Mouse (Mus musculus) bone marrow macrophage, adult 2 months (primary cell): ENCODE data around the gene Ifna13. TPM values are rescaled to one million over a fixed set of nuclear protein-coding genes. Genes with fewer than 3 reads are reported as not detected.

Source experiments
- H3K27ac ChIP-seq: 2 replicates; pipeline ENCODE4 v1.5.1; 2012; ENCODE audit warnings: low read depth, low read length; ENCODE audit not compliant: insufficient read depth
- H3K4me1 ChIP-seq: 2 replicates; pipeline ENCODE4 v1.6.1; 2012; ENCODE audit warnings: low read length; ENCODE audit not compliant: control insufficient read depth, insufficient read depth
- H3K4me3 ChIP-seq: 2 replicates; pipeline ENCODE4 v1.5.1; 2012; ENCODE audit warnings: mild to moderate bottlenecking, low read length, moderate library complexity; ENCODE audit not compliant: insufficient read depth
- CTCF ChIP-seq: IDR thresholded peaks from 2 replicates; pipeline ENCODE4 v1.5.1; 2012; ENCODE audit warnings: low read depth, mild to moderate bottlenecking, low read length, moderate library complexity
- POLR2A ChIP-seq: IDR thresholded peaks from 2 replicates; pipeline ENCODE4 v1.6.1; 2012; ENCODE audit warnings: mild to moderate bottlenecking, low read depth, low read length, borderline replicate concordance
- polyA plus RNA-seq: library from polyadenylated mRNA; stranded (reverse); fragments of >200 nt; gene quantifications from 2 replicates; pipeline ENCODE4 v1.2.4, GENCODE M21; 2012; ENCODE audit not compliant: missing spikeins, insufficient read depth, insufficient read length

The Ifna13 gene
- polyA plus RNA-seq, result not detected in 2 replicates

DNA sequence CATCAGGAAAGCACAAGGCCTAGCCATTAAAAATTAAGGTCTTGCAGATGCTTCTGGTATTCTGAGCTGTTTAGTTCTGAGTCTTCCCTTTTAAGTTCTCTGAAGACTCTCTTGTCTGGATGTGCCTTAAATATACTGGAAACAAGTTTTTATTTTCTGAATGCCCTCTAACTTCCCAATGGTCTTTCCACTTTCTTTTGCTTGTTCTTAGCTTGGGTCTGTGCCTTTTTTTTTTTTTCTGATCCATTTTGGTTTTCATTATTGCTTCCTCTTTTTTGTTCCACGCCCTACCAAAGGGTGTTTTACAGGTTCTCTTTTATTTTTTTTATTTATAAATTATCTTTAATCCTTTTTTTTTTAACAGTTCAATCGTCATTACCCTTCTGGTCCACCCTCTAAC is at the start of gene Ifna13:
TSS of gene Ifna13 (minus strand) at position 101 of the 400 bp plus-strand sequence.
- H3K4me1 ChIP-seq, result no peaks in the 10 kb centered on the region
- H3K4me3 ChIP-seq, result no peak within 1 kb of the TSS
- TF ChIP-seq CTCF (no peak), POLR2A (no peak)
- H3K27ac ChIP-seq, result no peak within 1 kb of the TSS

GRCm38 (mm10) chr4:88693392-88693791 is 49.1 kb upstream of the Ifna13 start:
- no peak overlapping the region for H3K4me3 ChIP-seq
- H3K4me1 ChIP-seq, result peaks cover 18% of the 10 kb centered on the region
- no peak for TF ChIP-seq POLR2A
- no peak for TF ChIP-seq CTCF
- H3K27ac ChIP-seq, result no peak overlapping the region

DNA sequence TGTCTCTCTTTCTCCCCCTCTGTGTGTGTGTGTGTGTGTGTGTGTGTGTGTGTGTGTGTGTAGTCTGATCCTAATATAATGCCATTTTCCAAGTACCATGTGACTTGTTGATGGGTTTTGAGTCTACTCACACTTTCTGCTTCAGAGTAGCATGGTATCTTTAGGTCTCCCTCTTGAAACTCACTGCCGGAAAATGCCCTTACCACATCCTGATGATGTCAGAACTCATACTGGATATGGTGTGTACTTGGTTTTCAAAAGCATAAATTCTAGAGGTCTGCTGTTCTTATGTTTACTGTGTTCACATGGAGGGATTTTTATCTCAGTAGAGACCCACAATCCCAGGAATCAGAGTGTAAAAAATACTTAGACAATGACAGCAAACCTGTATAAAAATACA is 48.3 kb upstream of the Ifna13 start:
- no peak for TF ChIP-seq POLR2A
- no peak for TF ChIP-seq CTCF
- Histone ChIP-seq H3K4me3 (no peak overlapping the region), H3K4me1 (peaks cover 11% of the 10 kb centered on the region), H3K27ac (no peak overlapping the region)

DNA sequence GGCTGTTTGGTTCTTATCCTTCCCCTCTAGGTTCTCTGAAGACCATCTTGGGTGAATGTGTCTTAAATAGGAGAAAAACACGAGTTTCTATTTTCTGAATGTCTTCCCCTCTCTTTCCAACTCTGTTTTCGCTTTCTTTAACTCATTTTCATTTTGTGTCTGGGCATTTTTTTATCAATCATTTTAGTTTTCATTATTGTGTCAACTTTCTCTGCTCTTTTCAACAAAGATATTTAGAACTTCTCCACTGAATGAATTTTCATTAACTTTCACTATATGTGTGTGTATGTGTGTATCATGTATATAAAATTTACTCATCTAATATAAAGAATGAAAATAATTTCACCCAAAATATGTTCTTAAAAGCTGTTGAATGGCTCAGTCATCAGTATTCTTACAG is 47.0 kb upstream of the Ifna13 start, which contains the start of gene Ifnab:
TSS of gene Ifnab (minus strand) at position 101 of the 400 bp plus-strand sequence.
- H3K4me3 ChIP-seq, result no peak within 1 kb of the TSS
- peaks cover 4% of the 10 kb centered on the region; the same call in 1 of the 2 replicates for H3K4me1 ChIP-seq
- H3K27ac ChIP-seq, result no peak within 1 kb of the TSS
- TF ChIP-seq CTCF (no peak), POLR2A (no peak)

- H3K27ac ChIP-seq, result no peak within 1 kb of the TSS
- H3K4me1 ChIP-seq, result no peaks in the 10 kb centered on the region
- TF ChIP-seq POLR2A, result no peak
- TF ChIP-seq CTCF, result no peak
- H3K4me3 ChIP-seq, result no peak within 1 kb of the TSS
These were observed 39.6 kb upstream of the Ifna13 start, which contains the start of gene Ifna2 for GRCm38 (mm10) chr4:88683812-88684211. Ifna2 (minus strand) TSS chr4:88683912.

DNA sequence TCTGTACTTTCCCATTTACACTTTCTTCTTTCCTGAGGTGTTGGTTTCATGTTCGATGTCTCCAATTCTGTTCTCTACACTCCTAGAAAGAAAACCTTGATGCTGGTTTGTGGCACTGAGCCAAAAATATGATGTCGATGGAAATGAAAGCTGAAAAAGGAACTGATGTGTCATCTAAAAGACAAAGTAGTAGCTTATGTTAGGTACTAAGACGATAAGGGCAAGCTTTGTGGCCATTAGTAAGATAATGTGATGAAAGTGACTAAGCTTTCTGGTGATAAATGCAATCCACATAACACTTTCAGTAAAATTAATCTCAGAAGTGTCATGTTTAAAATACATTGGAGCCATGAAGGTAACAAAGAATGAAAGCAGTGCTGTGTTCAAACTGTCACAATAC is 37.1 kb upstream of the Ifna13 start:
- H3K4me3 ChIP-seq, result no peak overlapping the region
- no peak for TF ChIP-seq POLR2A
- no peak overlapping the region for H3K27ac ChIP-seq
- no peaks in the 10 kb centered on the region for H3K4me1 ChIP-seq

- Histone ChIP-seq H3K27ac (no peak overlapping the region), H3K4me1 (no peaks in the 10 kb centered on the region), H3K4me3 (no peak overlapping the region)
- TF ChIP-seq POLR2A (no peak), CTCF (no peak)
These were observed 36.1 kb upstream of the Ifna13 start for GRCm38 (mm10) chr4:88680362-88680761.

- Histone ChIP-seq H3K4me3 (no peak within 1 kb of the TSS), H3K27ac (no peak within 1 kb of the TSS), H3K4me1 (no peaks in the 10 kb centered on the region)
- TF ChIP-seq POLR2A (no peak), CTCF (no peak)
These were observed 32.6 kb upstream of the Ifna13 start, which contains the start of gene Ifna16 for GRCm38 (mm10) chr4:88676824-88677223. Ifna16 (minus strand) TSS chr4:88676924.

DNA sequence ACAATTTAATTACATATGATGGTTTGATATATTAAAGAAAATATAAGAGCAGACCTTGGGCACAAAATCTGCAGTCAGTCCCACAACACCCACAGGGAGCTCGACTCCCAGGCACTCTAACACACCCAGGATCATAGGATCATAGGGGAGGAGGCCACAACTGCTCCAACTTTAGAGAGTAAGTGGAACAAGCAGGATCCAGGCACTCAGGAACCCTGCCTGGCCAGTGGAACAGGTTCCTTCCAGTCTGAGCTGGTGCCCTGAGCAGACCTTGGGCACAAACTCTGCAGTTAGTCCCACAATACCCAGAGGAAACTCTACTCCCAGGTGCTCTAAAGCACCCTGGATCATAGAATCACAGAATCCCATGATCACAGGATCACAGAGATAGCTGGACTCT is 11.2 kb upstream of the Ifna13 start:
- H3K4me3 ChIP-seq, result no peak overlapping the region
- no peak for TF ChIP-seq POLR2A
- no peak for TF ChIP-seq CTCF
- H3K4me1 ChIP-seq, result no peaks in the 10 kb centered on the region
- no peak overlapping the region for H3K27ac ChIP-seq

DNA sequence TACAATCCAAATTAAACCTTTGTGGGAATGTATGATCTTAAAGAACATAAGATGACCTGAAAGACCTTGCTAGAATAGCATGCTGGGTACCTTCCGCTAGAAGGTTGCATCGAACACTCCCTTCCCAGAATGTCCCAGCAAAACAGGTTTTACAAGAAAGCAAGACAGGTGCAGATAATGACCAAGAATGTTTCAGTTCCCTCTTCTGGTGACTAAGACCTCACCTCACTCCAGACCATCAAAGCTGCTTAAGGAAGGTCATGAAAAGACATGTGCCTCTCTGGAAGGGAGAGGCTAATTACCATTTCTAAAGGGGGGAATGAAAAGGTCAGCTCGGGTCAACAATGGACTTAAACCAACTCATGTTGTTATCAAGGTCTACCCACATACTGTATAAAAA is 9.4 kb upstream of the Ifna13 start:
- H3K4me3 ChIP-seq, result no peak overlapping the region
- H3K27ac ChIP-seq, result no peak overlapping the region
- no peaks in the 10 kb centered on the region for H3K4me1 ChIP-seq
- TF ChIP-seq POLR2A (no peak), CTCF (no peak)

DNA sequence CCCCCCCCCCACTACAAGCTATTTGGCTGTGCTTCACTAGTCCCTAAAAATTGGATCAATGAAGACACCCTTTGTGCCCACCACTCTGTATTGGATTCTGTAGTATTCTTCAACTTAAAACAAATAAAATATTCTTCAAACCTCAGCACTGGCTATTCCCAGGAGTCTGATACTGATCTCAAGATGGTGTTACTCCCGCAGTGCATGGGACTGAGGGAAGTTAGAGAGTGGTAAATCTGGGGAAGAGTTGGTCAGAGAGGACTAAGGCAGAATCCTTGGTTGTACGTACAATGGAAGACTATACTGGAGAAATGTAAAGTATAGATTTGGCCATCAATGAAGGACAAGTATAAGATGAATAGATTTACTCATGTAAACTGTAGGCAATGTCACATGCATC is 1.7 kb downstream of the Ifna13 start:
- H3K4me3 ChIP-seq, result no peak overlapping the region
- TF ChIP-seq CTCF (no peak), POLR2A (no peak)
- no peaks in the 10 kb centered on the region for H3K4me1 ChIP-seq
- H3K27ac ChIP-seq, result no peak overlapping the region
